Mouse (Mus musculus) adrenal gland, postnatal 4 days (tissue): ENCODE measurements around the gene Inhbc. TPM values are rescaled to one million over a fixed set of nuclear protein-coding genes. Genes with fewer than 3 reads are reported as not detected.

Experiments
- DNase-seq, 2 experiments: peaks; one replicate each; pipeline ENCODE4 v3.0.0; 2021 to 2022; ENCODE audit warnings: low spot score in 2 of 2, mixed read lengths in 2 of 2
- total RNA-seq, 2 experiments: library from RNA; stranded (reverse); gene quantifications; 2 replicates each; pipeline ENCODE4 v1.2.3; 2021

The Inhbc gene
- total RNA-seq, 2 experiments from 2014 or later = 5.8 TPM; not detected in 1

DNA sequence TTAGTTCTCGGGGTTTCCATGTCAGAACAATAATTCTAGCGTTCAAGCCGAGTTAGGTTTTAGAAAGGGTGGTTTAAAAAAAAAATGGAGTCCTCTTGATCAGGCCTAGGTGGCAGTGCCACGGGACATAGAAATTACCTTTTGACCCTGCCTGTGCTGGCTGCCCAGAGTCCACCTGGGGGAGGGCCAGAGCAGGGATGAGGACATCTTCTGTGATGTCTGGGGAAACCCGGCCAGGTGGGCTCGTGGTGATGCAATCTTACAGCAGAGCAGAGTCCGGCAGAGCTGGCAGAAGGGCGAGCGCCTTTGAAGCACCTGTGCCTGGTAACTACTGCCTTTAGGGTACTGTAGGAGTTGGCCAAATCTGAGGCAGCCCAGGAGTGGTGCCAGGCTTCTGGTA is 18.0 kb downstream of the Inhbc start:
- DNase-seq = no peak

DNA sequence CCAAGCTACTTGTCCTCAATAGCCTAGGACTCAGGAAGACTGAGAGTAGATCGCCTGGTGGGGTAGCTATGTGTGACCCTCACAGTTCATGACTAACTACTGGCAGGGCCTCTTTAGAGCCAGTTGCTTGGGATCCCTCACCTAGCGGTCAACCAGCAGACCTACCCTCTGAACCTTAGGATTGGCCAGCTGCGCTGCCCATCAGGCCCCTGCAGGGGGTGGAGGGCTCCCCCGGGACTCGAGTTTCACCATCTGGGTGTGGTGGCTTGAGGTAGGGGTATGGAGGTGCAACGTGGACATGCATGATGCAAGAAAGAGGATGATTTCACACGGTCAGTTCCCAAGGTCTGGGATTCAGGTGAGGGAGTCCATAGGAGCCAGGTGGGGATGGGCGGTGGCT is 18.5 kb downstream of the Inhbc start:
- no peak for DNase-seq

GRCm38 (mm10) chr10:127351285-127351595 is 19.0 kb downstream of the Inhbc start:
- DNase-seq = no peak

DNA sequence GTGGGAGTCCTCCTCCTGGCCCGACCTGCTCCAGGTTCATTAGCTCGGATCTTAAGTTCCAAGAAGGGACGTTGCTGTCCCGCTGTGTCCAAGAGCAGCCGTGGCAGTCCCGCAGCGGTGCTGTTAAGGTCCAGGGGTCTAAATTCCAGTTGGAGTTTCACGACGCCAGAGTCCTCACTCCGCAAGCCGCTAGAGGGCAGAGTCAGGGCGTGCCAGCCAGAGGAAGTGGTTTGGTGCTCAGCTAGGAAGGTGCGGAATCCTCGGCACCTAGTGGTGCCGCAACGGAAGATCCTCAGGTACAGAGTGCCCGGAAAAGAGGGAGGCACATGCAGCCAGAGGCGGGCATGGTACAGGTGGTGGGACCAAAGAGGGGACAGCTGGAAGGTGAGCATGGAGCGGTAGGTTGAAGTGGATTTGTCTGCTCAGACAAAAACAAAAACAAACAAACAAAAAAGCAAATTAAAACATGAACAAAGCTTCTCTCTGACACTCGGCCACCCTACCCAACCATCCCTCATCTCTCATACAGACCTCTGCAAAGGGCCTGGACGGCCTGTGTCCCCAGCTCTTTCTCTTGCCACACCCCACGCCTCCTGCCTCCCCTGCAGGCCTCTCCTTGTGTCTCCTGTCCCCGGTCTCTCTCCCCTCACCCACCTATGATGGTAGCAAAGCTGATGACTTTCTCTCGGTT is 19.5 kb downstream of the Inhbc start:
- no peak for DNase-seq

GRCm38 (mm10) chr10:127349810-127350209 is 20.4 kb downstream of the Inhbc start:
- DNase-seq = no peak

GRCm38 (mm10) chr10:127348957-127349356 is 21.3 kb downstream of the Inhbc start:
- DNase-seq = no peak

DNA sequence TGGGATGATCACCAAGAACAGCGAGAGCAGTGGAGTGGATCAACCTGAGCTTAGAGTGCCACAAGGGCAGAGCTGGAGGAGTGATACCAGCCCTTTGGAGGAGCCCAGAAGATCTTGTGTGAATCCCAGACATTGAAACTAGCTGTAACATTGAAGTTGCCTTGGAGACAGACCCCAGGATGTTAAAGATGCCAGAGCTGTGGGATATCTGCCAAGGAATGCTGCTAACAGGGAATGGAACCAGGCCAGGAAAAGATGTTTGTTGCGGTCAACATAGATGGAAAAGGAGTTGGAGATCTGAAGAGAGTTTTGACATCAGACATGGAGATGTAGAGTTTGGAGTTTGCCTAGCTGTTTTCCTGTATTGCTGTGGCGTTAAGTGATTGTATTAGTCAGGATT is 24.1 kb downstream of the Inhbc start:
- DNase-seq = no peak

GRCm38 (mm10) chr10:127343029-127343428 is 27.2 kb downstream of the Inhbc start:
- no peak for DNase-seq

DNA sequence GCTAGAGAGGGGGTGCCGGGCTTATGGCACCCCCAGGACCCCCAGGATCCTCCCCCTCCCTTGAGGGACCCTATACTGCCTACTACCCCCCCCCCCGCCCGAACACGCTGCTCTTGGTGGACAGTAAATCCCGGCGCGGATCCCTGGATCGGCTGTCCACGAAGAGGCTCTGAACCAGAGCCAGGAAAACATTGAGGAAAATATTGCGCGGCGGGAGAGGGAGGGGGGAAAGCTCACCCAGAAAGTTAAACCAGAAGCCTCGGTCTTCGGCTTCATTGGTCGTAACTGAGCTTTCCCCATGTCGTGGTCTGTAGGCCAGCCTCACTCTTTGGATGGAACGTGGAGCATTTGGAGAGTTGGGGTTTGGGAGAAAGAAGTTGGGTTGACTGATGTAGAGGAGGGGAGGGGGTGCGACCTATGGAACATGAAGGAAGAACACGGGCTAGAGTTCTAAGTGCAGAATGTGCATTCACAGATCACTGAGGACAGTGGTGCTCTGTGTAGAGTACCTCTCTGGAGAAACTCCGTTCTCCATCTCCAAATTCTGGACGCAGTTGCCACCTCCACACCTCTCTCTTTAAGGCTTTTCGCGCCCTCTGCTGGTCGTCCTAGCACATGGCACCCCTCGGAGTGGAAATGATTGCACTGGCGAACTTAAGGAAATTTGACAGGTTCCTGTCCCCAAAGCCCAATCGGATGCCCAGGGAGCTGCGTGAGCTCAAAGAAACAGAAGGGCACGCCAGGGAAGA is 28.2 kb downstream of the Inhbc start, which contains the start of gene Gli1:
Gene Gli1 (minus strand): TSS at position 84 of the 749 bp plus-strand sequence.
- DNase-seq = peak; percentile 50 to 75

DNA sequence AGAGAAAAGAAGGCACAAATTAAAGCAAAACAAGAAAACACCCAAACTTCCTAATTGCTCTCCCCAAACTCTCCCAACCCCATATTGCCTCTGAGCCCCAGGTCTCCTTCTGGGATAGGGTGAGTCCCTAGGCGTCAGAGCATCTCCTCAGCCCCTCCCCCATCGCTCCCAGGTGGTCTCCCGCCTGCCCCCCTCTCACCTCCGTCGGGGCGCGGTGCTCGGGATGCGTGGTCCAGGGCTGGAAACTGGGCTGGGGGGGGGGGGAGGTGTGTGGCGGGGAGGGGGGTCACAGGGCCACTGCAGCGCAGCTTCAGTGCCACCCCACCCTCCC is 28.9 kb downstream of the Inhbc start:
- no peak for DNase-seq

- no peak for DNase-seq
Measured at GRCm38 (mm10) chr10:127340577-127341359, 29.5 kb downstream of the Inhbc start.

DNA sequence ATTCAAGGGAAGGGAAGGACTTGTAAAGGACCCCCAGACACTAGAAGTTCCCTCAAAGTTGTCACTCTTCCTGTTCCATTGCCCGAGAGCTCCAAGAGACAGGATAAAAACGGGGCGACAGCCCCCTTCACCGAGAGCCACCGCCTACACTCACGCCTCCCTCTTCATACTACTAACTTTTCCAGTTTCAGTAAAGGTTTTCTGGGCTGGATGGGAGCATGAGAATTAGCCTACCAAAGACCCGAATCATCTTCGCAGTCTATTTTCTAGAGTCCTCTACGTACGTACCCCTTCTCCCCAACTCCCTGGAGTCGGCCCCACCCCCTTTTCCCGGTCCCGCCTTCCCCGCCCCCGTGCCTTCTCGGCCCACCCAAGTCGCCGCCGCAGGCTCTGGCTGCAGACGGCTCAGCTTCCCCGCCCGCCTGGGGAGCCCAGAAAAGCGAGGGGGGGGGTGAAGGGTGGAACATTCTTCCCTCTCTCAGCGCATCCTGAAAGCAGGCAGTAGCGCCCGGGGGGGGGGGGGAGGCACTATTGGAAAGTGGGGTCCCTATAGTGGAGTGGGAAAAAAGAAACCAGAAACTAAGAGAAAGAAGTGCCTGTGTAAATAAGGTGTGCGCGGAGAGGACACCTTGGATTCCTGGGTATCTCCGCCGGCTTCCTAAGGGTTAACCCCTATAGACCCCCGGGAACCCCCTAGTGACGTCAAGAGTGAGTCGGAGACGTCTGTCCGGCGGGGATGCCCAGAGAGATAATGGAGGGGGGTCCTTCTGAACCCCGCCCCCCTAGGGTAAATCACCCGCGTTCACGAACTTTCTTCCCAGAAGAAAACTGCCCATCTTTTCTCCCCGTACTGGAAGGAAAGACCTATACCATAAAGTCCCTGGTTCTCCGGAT is 30.3 kb downstream of the Inhbc start:
- DNase-seq = no peak

DNA sequence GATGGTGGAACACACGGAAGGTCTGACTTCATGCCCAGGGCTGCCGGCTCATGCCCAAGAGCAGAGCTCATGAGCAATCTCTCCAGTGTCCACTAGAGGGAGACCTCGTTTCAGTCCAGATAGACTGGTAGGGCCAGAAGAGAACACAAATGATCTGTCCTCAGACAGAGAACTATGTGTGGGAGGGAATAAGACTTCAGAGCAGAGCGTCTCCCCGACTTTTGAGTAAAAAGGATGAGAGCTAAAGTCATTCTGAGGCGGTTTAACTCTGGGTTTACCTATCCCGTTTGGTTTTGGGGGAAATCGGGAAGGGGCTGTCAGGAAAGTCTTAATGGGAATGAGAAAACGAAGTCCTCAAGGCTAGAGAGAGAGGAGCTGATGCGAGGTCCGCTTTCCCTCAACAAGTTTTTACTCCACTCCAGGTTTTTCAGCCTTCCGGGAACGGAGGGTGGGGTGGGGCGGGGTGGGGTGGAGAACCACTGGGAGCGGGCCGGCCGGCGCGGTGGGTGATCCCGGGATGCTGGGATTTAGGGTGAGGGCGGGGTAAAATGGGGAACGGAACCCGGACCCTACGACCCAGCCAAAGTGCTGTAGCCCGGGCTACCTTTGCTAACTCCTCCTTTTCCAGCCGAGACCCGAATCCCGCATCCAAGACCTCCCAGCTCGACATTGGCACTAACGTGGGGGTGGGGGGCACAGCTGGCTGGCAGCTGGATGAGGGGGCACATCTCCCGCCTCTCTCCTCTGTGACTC is 31.1 kb downstream of the Inhbc start:
- peak; percentile 49 to 76 for DNase-seq

DNA sequence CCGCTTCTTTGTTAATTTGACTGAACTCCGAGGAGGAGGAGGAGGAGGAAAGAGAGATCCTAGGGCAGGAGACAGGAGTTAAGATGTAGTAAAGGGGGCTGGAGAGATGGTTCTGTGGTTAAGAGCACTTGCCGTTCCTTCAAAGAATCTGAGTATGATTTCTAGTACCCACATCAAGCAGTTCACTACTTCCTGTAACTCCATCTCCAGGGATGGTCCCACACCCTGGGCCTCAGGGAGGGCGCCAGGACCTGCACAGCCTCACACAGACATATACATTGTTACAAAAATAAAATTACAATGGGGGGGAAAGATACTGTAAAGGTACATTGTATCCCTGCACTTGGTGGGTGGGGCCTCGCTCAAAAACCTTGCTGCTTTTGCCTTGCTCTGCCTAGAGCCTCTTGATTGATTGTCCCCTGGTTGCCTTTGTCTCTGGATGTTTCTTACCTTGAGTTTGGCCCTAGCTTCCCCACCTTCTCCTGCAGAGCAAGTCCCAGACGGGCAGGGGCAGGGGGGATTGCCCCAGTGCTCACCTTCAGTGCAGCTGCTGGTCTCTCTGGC is 32.6 kb downstream of the Inhbc start:
- DNase-seq = no peak

GRCm38 (mm10) chr10:127336952-127337351 is 33.3 kb downstream of the Inhbc start:
- DNase-seq = no peak

DNA sequence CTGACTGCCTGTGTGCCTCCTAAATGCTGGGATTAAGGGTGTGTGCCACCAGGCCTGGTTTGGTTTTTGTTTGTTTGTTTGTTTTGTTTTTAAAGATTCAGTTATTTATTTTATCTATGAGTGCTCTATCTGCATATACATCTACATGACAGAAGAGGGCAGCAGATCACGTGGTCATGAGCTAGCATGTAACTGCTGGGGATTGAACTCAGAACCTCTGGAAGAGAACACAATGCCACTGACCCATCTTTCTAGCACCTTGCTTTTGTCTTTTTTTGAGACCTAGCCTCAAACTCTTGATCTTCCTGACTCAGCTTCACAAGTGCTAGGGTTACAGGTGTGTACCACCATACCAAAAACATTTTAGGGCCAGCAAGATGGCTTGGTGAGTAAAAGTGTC is 35.0 kb downstream of the Inhbc start:
- no peak for DNase-seq

DNA sequence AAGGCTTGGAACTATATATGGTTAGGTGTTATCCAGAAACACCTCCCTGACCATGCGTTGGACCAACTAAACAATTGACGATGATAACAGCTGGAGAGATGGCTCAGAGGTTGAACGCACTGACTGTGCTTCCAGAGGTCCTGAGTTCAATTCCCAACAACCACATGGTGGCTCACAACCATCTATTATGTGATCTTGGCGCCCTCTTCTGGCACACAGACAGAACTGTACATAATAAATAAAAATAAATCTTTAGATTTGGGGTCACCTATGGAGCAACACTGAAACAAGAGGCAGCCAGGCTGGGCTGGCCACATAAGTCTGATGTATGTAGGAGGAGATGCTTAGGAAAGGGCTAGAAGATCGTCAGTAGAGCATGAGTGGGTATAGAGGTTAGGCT is 37.1 kb downstream of the Inhbc start:
- DNase-seq = no peak

GRCm38 (mm10) chr10:127332211-127332874 is 37.9 kb downstream of the Inhbc start:
- DNase-seq = no peak

GRCm38 (mm10) chr10:127330212-127330611 is 40.0 kb downstream of the Inhbc start:
- no peak for DNase-seq
